Mouse (Mus musculus) ovary, adult 18-20 months (tissue): Measurements from ENCODE around the gene Prkce.
A peak's percentile ranks its signal among the peaks of the same experiment; 100 is the strongest.

Experiments used
- DNase-seq: peaks from one replicate; pipeline ENCODE4 v3.0.0; 2022; ENCODE audit warnings: low spot score, mixed read lengths

Prkce gene

DNA sequence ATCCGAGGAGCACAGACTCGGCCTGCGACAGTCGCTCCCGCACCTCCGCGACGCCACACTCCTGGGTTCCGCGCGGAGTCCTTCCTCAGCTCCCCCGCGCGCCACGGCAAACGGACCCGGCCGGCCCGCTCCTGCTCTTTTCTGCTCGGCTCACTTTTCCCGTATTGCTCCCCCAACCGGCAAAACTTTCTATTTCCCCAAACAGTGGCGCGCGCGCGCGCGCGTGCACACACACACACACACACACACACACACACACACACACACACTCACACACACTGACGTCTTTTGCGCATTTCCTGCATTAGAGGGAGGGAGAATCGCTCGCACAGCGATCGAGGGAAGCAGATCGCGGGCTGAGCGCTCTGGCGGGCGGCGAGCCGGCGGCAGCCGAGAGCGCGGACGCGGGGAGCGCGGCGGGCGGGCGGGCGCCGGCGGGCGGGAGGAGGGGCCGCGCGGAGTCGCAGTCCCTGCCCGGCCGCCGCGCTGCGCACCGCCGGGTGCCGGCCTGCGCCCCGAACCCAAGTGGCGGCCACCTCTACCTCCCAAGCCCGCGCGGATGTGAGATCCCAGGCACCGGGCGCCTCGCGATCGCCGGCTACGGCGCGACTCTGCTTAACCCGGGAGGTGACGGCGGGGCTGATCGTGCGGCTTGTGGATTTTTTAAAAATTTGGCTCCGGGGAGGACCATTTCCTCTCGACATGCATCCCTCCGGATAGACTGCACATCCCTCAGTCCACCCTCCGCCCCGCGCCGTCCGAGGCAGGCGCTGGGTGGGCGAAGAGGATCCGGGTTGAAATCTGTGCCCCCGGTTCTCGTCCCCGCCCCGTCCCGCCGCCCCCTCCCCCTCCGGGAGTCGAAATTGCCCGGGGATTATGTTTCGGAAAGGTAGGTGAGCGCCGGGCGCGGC is at the start of gene Prkce:
Prkce (plus strand) TSS at position 466 of the 911 bp plus-strand sequence.
- DNase-seq, result peak; percentile 74

DNA sequence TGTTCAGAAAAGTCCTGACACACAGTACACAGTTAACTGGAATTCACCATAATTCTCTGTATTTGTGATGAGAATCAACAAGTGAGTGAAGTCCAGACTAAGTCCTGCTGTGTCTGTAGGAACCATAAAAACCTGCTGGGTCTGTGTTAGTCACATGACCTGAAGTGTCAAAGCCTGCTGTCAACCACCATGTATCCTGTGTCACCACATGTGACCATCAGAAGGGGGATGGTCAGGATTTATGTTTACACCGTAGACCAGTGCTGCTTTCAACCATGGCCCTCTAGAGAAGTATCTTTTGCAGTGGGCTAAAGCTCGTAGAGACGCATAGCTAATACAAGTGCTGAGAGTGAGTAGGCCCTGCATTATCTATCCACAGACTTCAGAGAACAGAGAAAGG is 44.4 kb upstream of the Prkce start:
- no peak for DNase-seq

DNA sequence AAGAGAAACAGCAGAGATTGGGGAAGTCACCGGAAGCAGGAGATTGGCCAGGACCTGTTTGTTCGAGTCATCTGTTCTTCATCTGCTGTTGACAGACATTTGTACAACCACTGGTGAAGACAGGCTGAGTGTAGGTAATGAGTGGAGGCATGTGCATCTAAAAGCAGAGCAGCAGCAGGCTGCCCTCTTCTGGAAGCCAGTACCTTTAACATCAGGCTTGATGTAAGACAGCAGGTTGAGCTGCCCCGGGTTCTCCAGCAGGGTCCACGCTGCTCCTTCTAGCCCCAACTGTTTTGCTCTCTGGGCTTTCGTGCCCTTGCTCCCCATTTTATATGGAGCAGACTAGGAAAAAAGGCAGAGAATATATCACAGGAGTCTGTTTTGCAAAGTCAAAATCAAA is 41.7 kb upstream of the Prkce start:
- no peak for DNase-seq

DNA sequence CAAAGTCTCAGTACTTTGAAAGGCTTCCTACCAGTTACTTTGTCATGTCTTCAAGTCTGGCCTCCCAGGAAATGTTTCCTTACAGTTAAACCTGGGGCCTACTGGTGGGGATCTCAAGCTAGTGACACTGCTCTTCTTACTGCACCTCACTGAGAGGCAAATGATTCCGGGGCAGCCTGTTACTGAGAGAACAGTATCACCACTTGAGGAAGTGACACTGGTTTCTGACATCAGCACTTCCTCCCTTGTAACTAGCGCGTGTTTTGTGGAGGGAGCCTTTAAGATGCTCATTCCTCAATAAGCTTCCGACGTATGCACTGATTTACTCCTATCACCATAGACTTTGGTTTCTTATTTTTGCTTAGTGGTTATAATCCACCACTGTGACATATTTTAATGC is 39.4 kb upstream of the Prkce start:
- no peak for DNase-seq

DNA sequence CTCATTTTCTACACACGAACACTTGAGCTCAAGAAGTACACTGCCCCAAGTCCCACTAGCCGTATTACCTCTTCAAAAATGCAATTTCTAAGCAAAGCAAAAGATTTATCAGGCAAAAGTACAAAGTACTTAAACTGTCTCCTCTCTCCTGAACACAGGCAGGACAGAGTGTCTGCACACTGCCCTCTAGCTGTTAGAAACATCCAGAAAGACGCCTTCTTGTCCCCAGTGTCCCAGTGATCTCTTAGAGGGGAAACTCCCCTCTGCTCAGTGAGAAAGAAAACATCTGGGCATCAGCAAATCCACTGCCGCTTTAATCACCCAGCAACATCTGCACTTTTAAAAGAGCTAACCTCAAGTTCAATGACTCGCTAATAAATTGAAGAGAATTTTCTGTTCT is 35.1 kb upstream of the Prkce start:
- DNase-seq, result no peak

DNA sequence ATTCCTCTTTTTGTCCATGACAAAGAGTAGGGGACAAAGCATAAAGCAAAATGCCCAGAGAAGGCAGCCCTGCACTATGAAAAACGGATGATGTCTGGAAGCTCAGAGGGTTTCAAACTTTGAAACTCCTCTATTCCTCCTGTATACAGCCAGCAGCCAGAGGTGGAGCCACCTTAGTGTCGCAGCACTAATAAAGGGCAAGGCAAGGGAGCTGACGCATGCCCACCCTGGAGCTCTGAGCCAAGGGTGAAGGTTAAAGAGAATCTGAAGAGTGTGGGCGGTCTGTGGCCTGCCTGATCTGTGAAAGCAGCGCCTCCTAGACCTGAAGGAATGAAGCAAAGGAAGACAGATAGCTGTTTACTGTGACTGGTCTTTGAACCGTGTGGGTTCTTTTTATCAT is 33.1 kb upstream of the Prkce start:
- DNase-seq, result no peak

DNA sequence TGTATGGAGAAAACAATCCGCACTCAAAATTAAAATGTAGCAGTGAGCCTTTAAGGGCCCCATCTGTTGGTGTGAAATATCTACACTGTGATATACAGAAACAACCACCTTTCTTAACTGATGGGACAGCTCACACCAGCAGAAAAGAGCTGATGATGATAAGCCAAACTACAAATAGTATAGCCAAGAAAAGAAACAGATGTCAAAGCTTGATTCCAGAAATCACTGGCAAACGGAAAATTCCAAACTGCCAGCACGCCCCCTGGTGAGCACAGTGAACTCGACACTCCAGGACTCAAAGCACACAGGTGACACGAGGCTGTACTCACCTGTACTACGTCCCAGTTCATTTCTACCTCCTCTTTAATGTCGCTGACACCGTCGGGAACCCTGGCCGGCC is 31.8 kb upstream of the Prkce start:
- DNase-seq, result no peak

DNA sequence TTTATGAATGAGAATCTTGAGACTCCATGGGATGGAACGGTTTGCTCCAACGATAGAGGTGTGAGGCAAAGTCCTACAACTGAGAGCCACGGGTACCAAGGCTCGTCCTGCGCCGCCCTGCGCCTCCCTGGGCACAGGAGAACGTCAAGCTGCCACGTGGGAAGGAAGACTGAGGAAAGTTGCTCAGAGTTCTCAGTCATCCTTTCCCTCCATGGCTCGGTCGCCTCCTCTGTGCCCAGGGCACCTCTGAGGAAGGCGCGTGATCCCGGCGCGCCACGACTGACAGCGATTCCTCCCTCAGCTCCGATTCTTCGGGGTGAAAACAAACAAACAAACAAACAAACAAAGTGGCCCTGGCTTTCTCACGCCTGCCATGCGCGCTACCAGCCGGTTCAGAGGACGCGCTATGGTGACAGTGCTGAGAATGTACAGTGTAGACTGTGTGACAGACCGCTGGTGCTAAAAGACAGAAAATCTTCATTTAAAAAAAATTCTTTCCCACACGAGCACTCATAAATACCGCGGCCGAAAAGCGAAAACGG is 23.0 kb upstream of the Prkce start:
- DNase-seq, result no peak

DNA sequence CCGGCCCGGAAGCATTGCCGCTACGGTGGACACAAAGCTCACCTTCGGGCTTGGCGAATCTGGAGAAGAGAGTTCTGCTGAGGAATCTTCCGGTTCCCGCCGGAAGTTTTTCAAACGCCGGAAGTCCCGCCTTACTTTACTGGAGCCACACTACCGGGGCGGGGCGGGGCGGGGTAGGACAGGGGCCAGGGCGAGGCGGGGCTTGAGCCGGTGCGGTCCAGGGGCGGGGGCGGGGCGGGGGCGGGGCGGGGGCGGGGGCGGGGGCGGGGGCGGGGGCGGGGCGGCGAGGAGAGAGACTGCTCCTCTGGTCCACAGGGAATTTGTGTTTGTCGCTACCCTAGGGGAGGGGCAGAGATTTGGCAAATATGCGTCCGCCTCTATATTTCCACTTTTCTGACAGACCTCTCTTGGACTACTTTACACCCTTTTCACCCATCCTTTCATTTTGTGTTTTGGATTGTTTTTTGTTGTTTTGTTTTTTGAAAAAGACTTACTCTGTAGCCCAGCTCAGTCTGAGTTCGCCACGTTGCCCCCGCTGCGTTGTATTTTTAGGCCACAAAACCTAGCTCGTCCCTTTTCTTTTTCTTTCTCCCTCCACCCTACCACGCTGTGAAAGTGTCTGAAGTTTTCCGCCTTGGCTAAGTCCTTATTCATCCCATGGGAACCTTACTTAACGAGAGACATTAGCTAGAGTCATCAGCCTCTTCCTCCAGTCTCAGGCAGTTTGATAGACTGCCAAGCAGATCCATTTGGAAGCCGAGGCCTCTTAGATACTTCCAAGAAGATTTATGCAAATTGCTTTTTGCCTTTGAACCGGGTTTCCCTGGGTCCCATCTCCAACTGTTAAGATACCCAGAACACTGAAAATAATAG is 22.3 kb upstream of the Prkce start, which contains the start of gene Srbd1:
Srbd1 (minus strand) TSS at position 97 of the 873 bp plus-strand sequence.
- DNase-seq, result peak; percentile 80

DNA sequence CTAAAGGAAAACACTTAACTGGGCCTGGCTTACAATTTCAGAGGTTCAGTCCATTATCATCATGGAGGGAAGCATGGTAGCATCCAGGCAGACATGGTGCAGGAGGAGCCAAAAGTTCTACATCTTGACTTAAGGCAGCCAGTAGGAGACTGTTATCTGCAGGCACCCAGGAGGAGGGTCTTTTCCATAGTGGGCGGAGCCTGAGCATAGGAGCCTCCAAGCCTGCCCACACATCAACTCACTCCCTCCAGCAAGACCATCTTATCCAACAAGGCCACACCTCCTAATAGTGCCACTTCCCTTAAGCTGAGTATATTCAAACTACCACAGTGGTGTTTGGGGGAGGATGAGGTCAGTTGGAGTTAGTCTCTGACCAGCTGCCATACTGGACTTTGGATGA is 17.9 kb upstream of the Prkce start:
- DNase-seq, result no peak

DNA sequence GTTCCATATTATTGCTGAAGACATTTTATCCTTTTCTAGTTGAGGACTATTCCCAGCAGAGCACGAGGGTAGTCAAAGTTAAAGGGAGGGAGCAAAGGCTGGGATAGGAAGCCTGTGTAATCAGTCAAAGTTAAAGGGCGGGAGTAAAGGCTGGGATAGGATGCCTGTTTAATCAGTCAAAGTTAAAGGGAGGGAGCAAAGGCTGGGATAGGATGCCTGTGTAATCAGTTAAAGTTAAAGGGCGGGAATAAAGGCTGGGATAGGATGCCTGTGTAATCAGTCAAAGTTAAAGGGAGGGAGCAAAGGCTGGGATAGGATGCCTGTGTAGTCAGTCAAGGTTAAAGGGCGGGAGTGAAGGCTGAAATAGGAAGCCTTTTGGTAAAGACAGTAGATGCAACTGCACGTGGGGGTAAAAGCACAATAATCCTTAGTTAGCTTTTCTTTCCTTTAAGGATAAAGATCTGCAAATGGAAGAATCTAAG is 16.7 kb upstream of the Prkce start:
- DNase-seq, result peak; percentile 50

DNA sequence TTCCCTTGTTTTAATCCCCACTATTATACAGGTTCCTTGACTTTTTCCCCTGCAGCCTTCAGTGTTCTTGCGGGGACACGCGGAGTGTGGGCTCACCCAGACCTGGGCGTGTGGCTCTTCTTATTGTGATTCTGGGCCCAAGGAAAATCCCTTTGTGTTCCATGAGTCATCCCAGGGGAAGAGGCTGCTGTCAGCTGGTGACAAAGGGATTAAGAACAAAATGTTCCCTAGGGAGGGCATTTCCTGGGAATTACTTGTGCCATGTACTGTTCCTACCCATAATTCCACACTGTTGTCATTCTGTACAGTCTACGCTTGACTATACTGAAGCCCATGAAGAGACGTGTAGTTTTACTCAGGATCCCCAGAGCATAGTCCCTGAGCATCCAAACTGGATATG is 10.6 kb upstream of the Prkce start:
- DNase-seq, result no peak

DNA sequence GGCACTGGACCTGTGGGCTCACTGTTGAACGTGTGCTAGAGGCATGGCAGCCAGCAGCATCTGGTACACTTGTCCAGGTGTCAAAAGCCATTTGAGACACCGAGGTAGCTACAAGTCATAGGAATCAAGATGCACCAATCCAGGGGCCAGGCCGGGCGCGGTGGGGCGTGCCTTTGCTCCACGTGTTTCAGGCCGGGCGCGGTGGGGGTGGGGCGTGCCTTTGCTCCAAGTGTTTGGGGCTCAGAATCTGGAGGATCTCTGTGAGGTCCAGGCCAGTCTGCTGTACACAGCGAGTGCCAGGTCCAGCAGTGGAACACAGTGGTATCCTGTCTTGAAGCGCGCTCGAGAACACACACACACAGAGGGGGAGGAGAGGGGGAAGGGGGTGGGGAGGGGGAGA is 4.9 kb upstream of the Prkce start:
- no peak for DNase-seq

DNA sequence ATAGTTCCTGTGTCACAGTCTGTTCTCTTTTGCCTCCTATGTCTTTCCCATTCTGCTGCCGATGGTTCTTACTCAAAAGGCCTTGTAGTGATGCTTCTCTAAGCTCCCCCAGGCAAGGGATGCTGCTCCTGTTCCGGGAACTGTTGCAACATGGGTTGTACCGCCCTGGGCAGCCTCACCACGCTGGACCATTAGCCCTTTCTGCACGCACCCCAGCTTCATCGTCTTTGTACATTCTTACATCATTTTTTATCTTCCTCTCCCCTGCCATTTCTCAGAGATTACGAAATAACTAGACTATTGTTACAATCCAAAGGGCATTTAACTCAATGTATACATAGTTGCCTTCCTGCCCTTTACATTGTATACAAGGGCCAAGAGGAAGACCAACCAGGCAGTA is 3.2 kb upstream of the Prkce start:
- DNase-seq, result no peak

DNA sequence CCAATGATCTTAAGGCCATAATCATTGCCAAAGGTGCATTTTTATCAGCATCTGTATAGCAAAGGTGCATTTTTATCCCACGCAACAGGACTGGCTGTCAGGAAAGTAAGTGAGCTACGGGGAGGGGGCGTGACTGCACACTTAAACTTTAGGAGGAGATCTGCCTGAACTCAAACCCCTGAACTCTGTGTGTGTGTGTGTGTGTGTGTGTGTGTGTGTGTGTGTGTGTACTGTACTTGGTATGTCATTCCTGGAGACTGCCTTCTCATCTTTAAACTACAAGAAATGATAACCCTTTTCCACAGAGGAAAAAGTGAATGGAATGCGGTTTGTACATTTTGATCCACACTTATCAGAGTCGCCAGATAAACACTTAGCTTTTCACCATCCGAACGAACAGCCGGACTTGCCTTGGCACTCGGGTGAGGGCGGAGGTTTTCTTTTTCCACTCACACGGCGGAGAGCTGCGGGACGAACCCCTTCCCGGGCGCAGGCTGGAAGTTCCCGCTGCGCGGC is 1.5 kb upstream of the Prkce start:
- no peak for DNase-seq

DNA sequence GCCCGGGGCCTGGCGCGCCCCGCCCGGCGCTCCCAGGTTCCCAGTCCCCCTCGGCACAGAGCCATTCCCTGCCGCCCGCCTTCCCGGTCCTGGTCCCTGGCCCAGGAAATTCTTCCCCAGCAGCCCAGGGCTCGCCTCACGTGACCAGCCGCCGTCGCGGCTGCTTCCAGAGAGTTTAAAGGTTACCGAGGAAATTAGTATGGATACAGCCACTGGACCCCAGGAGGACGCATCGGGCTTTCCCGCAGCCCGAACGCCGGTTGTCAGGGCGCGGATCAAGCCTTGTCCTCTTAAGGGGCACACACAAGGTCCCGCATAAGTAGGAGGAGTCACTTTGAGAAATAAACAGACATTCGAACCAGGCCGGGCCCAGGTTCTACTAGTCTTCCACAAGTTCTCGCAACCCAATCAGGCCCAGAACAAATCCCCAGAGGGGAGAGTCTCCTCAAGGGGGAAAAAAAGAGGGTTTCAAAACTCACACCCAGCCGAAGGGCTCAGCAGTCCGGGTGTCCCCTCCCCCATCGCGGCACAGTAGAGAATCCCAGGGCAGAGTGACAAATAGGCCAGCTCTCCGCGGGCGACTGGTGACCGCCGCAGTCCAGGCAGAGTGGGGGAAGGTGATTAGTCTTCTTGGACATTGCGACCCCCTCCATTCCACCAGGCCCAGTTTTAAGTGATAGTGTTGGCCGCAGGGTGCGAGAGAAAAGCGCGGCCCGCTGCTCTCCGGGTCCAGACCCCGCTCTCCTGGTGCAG is 842 bp upstream of the Prkce start:
- peak; percentile 79 for DNase-seq

DNA sequence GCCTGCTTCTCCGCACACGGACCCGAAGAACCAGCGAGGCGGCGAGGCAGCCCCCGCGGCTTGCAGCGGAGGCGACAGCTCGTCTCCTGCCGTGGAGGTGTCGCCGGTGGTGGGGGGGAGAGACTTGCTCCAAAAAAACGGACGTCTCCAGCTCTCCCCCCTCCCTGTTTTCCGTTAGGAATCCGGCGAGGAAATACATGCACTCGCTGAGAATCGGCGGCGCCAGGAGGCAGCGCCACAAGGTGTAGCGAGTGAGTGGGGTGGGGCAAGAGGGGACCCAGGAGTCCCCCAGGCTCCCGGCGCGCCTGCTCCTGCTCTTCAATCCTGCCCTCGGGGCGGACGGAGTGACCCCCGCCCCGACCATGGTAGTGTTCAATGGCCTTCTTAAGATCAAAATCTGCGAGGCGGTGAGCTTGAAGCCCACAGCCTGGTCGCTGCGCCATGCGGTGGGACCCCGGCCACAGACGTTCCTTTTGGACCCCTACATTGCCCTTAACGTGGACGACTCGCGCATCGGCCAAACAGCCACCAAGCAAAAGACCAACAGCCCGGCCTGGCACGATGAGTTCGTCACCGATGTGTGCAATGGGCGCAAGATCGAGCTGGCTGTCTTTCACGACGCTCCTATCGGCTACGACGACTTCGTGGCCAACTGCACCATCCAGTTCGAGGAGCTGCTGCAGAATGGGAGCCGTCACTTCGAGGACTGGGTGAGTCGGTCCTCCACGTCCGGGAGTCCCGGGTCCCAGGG is 821 bp downstream of the Prkce start:
- no peak for DNase-seq

DNA sequence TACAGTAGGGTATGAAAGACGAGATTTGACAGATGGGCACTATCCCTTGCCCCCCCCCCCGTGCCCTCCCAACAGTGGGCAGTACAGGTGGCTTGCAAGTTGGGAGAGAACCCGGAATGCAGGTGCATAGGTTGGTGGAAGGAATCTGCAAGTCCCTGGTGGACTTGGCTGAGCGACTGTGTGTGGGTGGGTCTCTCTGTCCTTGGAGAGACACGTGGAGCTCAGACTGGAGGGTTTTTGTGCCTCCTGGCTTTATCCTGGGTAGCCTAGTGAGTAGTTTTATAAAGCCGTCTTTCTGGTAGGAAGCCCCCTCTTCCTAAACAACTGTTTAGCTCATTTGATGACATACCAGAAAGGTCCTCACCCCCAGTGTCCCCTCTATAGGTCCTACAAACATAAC is 1.5 kb downstream of the Prkce start:
- DNase-seq, result no peak

DNA sequence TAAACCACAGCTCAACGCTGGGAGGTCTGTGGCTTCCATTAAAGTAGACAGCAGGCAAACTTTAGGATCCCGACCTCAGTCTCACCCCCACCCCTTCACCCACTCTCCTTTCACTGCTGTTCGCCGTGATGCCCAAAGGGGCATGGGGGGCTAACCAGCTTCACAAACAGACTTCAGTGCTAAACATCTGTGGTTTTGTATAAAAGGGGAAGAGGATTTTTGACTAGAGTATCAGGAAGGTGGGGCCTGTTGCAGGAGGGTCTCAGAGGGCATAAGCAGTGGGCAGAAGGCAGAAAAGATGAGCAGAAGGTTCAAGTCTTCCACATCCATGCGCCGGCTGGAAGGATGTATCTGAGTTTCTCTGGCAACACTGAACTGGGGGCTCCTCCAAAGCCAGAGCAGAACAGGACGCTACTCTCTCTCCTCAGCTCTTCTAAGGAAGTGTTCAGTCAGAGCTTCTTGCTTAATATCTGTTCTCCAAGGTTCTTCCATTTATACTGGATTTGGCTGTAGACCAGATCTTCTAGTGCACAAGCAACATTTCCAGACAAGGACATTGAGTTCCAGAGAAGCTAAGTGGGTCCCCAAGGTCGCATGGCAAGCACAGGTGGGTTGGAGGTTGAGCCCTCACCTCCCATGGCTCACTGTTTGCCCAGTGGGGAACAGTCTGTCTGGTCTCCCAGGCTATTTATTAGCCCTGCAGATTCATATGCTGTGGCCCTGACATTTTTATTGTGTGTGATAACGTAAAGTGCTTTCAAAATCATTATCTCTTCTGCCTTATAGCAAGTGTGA is 2.8 kb downstream of the Prkce start:
- no peak for DNase-seq

DNA sequence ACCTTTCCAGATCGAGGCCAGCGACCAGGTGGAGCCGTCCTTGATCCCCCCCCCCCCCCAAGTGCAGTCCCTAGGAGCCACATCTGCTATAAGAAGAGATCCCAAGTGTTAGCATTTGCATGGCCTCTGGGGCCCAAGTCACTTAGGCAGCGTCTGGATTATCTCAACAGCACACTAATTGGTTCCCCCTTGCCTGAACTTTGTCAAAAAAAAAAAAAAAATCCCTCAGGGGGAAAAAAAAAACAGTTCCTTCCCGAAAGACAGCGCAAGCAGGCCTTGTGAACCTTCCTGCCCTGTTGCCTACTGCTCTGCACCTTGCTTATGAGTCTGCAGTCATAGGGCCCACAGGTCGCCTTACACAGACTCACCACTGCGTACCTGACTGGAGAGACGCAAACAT is 7.9 kb downstream of the Prkce start:
- no peak for DNase-seq
